Mouse (Mus musculus) adrenal gland (tissue): ENCODE measurements around the gene Rere.

Experiments
- intact Hi-C: fragments of 180-260 bp; cut with DNase I; formaldehyde crosslinking; loops from one replicate; pipeline ENCODE4 v1.15.1; 2025

The Rere gene

DNA sequence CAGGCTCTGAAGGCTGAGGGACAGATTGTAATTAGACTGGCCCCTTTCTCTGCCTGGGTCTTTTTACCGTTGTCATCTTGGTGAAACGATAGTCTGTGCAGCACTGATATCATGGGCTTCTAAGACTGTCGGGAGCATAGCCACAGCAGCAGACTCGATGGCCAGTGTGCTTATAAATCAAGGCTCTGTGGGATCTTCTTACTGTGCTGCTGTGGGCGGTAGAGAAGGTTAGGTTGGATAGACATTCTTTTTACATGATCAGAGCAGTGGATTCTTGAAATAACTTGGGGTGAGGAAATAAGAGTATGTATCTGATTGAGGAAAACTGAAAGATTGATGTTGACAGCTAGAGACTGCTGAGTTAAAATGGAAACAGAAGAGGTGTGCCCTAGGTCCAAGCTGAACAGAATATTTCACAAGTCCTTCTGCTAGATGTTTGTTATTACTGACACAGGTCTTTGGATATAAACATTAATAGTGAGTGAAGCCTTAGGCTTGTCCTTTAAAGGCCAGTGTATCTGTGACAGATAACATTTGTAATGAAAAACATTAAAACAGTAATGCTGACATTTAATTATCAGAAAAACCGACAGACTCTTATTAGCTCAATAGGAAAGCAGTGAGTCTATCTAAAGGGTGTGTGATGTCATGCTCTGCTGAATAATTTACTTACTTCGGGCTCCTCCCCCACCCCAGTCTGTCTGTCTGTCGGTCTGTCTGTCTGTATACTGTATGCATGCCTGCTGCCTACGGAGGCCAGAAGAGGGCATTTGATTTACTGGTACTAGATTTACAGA is 93.4 kb downstream of the Rere start:
- intact Hi-C loops = no loop called here

DNA sequence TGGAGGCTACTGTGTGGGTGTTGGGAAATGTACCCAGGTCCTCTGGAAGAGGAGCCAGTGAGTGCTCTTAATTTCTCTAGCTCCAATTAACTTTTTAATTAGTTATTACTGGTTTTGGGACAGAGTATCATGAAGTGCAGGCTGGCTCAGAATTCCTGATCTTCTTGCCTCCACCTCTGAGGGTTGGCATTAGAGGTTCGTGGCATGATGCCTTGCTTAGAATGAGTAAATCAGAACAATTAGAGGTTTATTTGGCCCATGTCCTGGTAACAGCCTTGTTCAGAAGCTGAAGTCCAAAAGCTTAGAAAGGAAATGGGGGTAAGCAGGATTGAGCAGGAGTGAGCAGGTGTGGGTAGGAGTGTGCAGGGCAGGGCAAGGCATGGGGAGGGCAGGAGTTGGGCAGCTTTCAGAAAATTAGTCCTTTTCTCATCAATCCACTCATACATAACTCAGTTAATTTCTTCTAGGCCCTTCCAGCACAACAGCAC is 94.0 kb downstream of the Rere start:
- intact Hi-C loops = no loop called here

DNA sequence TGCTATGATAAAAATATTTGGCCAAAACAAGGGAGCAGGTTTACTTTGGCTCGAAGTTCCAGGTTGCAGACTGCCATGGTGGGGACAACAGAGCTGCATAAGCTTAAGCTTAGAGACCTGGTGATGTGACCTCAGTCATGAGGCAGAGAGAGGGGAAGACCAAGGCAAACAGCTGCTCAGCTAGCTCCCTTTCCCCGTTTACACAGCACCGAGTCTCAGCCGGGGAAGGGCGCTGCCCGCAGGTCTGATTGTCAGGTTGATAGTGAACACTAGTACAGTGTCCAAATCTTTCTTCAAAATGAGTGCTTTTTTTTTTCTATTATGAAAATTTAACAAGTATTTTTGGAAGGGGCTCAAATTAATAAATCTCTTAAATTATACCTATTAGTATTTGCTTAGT is 97.9 kb downstream of the Rere start:
- intact Hi-C loops = no loop called here

DNA sequence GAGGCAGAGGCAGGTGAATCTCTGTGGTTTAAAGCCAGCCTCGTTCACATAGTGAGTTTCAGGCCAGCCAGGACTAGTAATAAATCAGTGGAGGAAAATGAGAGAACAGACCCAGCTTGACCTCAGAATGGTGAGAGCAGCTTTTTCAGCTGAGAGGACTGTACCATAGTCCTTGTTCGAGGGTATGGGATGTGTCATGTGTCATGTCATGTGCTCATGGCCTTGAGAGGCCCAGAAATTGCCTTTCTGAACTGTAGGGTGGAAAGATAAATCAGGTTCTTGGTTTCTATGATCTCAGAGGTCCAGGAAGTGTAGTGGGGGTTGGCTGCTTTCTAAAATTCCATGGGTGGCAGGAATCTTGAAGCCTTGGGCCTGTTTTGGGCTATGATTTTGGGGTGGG is 98.3 kb downstream of the Rere start:
- intact Hi-C loops = no loop called here

DNA sequence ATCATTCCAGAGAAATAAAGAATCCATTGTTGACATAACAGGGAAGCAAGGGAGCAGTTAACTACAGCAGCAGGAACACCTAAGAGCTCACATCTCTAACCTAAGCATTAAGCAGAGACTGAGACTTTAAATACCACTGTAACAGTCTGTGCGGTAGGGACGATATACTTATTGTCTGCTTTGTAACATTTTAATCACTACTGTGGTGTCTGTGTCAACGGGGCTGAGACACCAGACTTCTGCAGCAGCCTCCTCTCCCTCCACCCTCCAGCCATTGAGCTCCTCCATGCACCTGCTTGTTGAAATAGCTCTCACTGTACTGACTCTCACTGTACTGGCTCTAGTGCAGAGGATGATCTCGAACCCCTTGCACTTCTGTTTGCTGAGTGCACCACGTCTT is 98.8 kb downstream of the Rere start:
- intact Hi-C loops = no loop called here

DNA sequence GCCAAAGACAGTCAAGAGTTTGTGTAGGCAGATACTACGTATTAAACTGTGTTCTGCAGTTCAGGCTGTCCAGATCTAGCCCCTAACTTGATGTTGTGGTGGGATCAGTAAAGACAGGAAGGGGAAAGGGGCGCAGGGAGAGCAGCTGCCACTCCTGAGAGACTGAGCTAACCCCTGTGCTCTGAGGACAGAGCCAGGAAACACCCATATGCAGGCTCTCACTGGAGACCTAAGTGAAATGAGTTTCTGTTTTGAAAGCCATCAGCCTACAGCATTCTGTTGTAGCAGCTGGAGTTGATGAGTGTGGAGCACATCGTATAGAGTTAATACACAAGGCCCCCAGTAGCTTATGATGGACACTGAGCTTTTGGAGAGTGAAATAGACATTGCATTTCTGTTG is 101.1 kb downstream of the Rere start:
- intact Hi-C loops = no loop called here

DNA sequence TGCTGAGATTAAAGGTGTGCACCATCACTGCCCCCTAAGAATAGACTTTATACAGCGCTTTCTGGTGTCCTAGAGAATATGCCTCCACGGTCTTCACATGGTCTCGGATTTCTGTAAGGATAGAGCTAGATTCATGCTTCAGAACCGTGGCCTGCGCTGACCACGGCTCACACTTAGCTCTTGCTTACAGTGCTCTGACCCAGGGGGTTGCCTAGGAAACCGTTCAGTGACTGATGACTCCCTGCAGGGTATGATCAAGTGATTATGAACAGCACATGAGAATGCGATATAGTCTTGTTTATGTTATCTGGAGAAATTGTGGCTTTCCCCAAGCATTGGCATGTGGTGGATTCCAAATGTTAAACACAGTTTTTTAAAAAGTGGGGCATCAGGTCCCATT is 103.0 kb downstream of the Rere start:
- intact Hi-C loops = no loop called here

DNA sequence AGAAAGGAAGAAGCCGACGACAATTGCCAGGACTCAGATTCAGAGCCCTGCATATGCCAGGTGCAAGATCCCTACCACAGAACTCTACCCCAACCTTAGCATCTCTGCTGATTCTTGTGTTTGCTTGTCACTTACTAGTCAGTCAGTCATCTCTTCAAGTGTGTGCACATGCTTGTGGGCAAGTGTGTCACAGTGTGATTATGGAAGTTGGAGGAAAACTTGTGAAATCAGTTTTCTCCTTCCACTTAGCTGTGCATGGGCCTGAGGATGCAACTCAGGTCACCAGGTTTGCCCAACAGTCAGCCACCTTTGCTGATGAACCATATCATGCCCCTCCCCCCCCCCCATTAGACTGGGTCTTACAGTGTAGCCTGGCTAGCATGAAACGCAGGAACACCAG is 103.5 kb downstream of the Rere start:
- intact Hi-C loops = no loop called here

DNA sequence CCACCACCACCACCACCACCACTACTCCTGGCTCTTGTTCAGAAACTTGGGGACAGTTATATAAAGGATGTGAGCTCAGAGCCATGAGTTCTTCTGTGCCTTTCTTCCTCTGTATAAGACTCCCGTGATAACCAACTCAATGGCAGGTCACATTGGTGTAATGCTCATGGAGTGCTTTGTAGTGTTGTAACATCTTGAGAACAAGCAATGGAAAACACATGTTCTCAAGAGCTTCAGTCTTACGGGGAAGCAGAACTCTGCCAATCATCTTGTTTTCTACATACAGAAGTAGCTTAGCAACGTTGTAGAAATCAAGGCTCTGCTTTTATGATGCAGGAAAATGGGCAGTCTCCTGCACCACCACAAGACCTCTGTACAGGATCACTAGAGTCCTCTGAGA is 107.1 kb downstream of the Rere start:
- intact Hi-C loops = no loop called here

DNA sequence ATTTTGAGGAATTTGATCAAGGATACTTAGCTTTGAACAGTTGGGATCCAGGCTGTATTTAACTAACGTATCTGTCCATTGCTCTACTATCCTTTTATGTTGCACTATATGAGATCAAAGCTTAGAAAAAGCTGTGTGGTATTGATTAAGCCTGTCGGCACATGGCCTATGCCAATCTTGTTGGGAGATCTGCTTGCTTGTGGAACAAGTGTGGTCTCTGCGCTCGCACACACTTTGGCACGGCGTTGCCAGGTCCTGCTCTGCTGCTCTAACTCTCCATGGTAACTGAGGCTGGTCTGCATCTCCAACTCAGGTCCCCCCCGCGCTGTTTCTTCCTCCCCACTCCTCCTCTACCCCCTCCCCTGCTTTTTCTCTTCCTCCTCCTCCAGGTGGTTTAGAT is 112.2 kb downstream of the Rere start:
- intact Hi-C loops = no loop called here

DNA sequence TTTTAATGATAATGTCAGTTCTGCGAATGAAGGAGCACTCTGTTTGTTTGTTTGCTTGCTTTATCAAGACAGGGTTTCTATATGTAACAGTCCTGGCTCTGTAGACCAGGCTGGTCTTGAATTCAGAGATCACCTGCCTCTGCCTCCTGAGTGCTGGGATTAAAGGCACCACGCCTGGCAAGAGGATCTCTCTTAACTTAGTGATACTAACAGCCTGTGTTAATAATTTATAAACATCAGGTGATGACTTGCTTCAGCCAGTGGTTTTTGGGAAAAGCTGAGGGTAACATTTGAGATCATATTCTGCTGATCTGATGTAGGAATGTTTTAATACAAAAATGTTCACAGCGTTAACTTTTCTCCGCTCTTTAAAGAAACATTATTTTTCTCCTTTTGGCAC is 112.6 kb downstream of the Rere start:
- intact Hi-C loops = no loop called here

DNA sequence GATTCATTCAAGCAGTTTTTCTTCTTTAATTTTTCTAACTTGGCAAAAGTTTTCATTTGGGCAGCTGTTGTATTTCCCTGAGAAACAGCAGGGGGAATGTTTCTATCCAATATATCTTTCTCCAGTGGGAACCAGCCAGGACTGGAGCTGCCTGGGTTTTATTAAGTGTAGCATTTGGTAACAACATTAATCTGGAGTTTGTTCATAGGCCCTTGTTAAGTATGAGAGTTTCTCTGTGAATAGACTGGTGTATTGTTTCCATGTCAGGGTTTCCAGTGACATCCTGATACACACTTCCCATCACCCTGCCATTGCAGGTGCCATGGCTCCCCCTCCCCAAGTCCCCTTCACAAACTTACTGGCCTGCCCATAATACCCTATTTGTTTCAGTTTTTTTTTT is 114.9 kb downstream of the Rere start:
- intact Hi-C loops = no loop called here

DNA sequence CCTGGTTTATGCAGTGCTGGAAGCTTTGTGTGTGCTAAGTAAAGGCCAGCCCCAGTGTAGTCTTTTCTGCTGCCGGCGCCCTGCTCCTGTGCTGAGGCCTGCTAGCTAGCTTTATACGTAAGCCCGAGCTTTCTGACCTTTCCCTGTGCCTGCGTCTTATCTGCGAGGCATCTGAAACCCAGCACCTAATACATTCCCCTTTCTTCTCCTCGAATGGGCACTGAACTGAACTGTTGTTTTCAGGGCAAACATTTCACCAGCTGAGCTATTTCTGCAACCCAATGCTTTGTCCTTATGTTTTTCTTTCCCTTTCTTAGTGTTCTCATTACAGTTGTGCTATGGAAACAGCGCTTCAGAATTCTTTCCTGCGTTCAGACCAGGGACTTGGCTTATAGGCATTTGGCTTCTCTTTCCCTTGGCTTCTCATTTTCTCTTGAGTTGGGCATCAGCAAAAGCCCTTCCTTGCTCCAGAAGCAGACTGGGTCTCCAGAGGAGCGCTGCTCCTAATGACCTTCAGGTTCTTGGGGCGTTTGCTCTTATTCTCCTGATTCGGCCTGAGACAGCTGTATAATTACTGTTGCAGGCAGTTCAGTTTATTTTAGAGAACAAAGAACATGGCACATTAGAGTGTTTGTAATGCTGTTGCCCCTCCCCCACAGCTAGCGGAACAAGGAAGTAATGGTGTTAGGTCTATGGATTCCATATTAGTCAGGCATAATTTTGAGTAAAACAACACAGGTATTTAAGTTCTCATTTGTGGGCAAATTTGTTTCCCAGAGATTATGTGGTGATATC is 115.6 kb downstream of the Rere start:
- intact Hi-C loops = no loop called here

DNA sequence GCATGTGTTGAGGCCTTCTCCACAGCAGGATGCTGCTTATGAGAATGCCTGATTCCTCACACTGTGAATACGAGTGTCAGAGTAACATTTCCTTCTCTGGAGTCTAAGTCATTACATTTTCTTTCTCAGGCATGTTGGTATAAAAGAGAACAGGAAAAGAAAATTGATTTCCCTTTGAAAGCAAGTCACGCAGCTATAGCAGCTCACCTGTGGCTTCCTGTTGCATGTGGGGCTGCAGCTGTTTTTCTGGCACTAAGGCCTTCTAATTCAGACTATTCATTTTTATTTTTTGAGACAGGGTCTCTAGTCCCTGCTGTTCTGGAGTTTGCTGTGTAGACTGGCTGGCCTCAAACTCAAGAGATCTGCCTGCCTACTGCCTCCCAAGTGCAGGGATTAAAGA is 117.6 kb downstream of the Rere start:
- intact Hi-C loops = no loop called here

DNA sequence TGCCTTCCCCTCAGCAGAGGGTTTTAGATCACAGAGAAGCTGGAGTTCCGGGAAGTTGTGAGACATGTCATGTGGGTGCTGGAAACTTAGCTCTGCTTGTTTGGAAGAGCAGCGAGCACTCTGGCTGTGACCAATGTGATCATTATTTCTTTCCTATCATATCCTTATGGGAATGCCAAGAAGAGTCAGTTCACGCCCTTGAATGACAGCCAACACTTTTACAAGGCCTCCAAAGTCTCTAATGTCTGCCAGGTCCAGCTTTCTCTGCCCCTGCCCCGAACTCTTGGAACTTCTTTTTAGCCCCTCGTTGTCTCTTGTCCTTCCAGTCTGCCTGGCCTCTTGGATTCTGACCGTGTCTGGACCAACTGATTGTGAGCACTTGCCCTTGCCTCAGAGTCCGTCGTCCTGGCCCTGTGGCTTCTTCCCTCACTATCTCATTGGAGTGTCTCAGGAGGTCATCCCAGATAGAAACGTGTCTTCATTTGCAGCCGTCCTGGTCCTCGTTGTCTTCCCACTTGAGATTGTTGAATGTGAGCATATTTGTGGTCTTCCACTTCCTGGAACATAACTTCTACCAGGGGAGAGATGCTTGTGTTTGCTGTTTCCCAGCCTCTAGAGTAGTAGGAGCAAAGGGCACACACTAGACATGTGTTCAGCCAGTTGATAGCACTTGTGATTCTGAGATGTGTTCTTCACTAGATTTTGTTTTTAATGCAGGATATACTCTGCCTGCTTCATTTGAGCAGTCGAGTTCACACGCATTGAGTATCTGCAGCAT is 120.6 kb downstream of the Rere start:
- intact Hi-C loops = no loop called here

DNA sequence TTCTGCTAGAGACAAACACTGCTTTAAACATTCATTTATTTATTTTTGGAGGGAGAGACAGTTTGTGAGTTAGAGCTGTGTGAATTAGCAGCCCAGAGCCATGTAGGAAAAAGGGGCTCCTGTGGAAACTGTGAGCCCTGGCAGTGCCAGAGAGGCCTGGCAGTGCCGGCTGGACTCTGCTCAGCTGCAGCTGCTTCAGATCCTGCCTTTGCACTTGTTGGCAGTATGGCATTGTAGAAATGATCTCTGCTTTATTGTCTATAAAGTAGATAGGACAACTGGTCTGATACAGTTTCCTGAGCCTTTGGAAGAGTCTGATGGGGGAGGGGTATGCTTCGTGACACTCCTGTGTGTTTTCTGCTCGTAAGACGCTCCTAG is 121.2 kb downstream of the Rere start:
- intact Hi-C loops = no loop called here

DNA sequence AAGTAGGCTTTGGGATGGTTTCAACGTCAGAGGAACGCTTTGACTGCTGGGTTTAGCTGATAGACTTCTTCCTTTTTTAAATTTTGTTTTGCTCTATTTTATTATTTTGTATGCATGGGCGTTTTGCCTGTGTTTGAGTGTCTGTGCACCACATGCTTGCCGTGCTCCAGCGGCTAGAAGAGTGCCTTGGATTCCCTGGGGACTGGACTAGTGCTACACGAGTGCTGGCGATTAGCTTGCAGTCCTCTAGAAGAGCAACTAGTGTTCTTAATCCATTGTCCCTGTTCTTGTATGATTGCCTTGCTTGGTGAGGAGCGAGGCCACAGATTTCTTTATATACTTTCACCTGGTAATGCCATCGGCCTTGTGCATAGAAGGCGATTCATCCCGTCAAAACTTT is 122.5 kb downstream of the Rere start:
- intact Hi-C loops = no loop called here

DNA sequence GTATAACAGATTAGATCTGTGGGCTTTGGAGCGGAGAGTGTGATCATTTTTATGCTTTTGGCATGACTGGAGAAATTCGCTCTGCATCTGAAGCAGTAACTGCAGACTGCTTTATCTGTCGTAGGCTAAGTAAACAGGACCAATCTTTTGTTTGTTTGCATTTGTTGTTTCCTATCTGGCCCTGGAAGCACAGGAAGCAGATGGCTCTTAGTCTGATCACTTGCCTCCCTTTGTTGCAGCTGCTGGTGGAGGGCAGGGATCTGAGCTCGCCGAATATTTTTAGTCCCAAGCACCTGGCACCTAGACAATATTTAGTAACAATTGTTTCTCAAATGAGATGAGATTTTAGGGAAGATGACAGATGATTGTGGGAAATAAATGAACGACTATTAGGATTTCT is 123.1 kb downstream of the Rere start:
- intact Hi-C loops = no loop called here

DNA sequence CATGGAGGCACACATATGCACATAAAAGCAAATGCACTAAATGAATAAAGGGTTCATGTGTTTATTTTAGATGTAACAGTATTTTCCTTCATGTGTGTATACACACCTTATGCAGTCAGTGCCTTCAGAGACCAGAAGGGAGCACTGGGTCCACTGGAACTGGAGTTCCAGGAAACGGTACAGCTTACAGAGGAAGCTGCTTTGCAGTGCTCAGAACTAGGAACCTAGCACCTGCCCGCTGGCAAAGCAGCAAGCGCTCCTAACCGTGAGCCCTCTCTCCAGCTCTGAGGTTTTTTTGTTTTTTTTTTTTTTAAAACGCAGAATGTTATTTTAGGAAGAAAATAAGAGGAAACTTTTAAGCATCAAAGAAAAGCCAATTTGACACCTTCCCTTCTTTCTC is 124.3 kb downstream of the Rere start:
- intact Hi-C loops = no loop called here

DNA sequence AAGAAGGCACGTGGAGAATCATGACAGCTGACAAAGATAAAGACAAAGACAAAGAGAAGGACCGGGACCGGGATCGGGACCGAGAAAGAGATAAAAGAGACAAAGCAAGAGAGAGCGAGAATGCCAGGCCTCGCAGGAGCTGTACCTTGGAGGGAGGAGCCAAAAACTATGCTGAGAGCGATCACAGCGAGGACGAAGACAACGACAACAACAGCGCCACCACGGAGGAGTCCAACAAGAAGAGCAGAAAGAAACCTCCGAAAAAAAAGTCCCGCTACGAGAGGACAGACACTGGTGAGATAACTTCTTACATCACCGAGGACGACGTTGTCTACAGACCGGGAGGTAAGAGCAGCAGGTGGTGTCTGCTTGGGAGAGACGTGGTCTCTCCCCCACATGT is 124.9 kb downstream of the Rere start:
- intact Hi-C loops = no loop called here

DNA sequence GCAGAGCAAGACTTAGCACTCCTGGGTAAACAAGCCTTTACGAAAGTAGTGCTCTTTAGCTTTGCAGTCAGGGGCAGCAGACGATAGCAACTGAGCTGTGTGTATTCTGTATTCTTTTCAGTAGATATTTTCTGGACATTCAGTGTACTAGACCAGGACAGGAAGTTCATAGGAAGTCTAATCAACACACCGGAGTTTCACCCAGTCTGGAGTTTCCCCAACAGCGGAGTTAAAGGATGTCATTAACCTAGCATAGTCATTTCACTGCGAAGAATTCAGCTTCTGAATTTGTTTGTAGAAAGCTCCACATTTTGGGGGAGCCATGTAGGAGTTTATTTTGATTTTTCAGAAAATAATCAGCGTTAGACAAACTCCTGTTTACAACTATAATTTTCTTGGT is 125.4 kb downstream of the Rere start:
- intact Hi-C loops = no loop called here

DNA sequence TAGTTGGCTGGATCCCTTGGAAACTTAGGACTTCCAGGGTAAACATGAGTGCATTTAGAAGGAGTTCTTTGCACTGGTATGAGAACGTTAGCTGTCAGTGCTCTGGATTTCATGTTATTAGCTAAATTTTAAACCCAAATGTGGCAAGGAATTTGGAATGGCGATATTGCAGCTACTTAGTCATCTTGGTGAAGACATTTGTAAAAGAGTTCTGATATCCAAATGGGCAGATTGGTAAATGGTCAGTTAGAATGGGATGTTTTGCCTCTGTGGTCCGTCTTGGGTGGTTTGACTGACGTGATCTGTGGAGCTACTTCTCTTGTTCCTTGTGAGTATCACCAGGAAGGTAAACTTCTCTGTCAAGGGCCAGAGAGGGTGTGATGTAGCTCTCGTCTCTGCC is 132.8 kb downstream of the Rere start:
- intact Hi-C loops = no loop called here
